Mouse (Mus musculus) thymus, postnatal 4 days (tissue): ENCODE data around the gene Rpf1.

ENCODE experiments used
- DNase-seq: peaks from one replicate; pipeline ENCODE4 v3.0.0; 2021

Gene Rpf1

DNA sequence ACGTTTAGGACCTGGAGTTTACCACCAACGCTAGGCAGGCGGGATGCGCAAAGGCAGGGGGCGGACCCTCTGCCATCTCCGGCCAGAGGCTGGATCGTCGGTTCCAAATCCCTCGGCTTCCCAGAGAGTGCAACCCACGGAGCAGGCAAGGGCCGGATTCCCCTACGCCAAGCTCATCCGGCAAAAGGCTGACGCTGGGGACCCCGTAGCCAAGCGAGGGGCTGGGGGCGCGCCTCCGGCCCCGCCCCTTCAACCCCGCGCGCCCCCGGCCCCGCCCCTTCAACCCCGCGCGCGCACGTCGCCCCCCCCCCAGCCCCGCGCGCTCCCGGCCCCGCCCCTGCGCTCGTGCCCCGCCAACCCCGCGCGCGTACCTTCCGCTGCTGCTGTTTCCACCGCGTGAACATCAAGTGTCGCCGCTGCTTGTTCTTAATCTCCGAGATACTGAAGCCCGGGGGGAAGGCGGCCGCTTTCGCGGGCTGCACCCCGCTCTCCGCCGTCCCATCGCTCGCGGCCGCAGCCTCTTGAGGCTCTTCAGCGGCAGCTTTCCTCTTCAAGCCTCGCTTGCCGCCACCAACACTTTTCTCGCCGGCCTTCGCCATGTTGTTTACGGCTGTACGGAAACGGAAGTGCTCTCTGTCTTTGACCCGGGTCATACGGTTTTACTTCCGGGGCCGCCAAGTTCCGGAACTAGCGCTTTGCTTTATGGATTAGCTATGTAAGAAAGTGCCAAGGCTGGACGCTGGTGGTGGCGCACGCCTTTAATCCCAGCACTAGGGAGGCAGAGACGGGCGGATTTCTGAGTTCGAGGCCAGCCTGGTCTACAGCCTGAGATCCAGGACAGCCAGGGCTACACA, at the start of gene Rpf1:
Gene Rpf1, minus strand, starts transcription at position 632 of the 854 bp plus-strand sequence.
- peak; percentile 88 for DNase-seq

- no peak for DNase-seq
Observed at GRCm38 (mm10) chr3:146570939-146571338, 49.7 kb upstream of the Rpf1 start.

GRCm38 (mm10) chr3:146570148-146570782, 49.0 kb upstream of the Rpf1 start, which contains the start of gene Uox:
Gene Uox, plus strand, starts transcription at chr3:146570426.
- no peak for DNase-seq

- DNase-seq: no peak
Observed at GRCm38 (mm10) chr3:146569594-146569993, 48.4 kb upstream of the Rpf1 start.

DNA sequence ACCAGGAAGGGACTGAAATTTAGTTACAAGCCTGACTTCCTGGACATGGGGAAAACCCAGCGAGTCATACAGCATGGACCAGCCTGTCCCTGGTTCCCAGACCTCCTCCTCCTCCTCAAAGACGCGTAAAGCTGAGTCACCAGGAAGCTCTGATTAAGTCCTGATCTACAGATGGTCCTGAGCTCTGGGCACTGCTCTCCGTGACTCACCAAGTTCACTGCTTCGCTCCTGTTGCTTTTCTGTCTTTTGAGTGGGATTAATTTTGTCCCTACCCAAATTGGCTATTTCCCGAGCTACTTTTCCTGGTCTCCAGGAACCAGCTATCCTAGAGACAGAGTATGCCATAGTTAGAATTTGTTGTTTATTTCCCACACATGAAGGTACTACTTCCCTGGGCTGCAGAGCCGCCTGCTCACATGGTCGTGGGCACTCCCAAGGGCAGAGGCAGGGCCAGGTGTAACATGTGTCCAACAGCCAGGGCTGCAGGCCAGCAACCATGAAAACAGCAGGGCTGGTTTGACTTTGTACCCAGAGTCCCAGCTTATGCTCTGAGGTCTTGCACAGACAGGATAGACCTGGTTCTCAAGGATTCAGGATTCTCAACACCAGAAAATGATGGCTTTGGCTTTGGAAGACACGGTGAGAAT, 46.8 kb upstream of the Rpf1 start:
- DNase-seq: no peak

DNA sequence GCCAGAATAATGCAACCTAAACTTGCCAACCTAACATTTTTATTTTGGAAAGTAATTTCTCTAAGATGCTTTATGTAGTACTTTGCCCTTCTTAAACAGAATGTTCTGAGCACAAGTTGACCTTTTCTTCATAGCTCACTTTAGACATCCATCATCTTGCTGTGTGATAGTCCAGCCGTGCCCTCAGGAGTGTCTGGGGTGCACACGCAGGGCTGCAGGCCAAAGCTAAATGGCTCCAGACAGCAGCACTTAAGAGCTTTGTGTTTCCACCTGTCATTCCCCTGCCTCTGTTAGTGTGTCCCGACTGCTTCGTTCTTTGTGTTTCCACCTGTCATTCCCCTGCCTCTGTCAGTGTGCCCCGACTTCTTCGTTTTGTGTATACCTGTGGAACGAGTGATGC, 46.1 kb upstream of the Rpf1 start:
- no peak for DNase-seq

- no peak for DNase-seq
Observed at GRCm38 (mm10) chr3:146565065-146565411, 43.8 kb upstream of the Rpf1 start.

DNA sequence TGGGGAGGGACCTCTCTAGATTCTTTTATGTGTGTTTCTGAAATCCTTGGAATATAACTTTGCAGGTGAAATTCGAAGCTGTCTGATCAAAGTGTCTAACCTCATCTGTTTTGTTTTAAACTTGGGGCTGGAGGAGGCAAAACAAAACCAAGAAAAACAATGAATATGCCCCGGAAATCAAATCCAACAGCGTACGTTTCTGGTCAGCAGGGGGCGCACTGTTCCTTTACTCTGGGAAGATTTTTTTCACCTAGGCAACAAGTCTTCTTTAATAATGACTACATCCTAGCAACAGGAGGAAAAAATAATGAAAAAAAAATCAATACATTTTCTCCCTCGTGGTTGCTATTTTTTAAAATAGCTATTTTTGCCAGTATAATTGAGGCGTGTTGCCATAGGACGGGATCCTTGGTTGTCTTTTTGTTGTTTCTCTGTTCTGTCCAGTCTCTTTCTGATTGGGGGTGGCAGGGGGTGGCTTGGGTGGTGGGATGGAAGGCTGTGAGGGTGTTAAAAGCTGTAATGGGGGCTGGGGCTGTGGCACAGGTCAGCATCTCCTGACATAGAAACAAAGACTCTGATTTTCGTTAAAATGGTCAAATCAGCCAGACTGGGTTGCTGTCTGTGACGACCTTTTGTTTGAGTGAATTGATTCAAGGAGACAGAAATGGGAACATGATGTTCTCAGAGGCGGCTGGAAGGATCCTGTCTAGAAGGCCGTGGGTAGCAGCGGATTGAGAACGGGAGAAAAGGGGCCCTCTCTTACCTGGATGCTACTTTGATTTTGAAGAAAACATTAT, 43.2 kb upstream of the Rpf1 start:
- peak; percentile 87 for DNase-seq

- no peak for DNase-seq
Observed at GRCm38 (mm10) chr3:146562936-146563335, 41.7 kb upstream of the Rpf1 start.

- no peak for DNase-seq
Observed at GRCm38 (mm10) chr3:146557507-146557906, 36.3 kb upstream of the Rpf1 start.

- DNase-seq: no peak
Observed at GRCm38 (mm10) chr3:146556567-146556966, 35.3 kb upstream of the Rpf1 start.

GRCm38 (mm10) chr3:146554816-146555215, 33.6 kb upstream of the Rpf1 start:
- DNase-seq: no peak

- no peak for DNase-seq
Observed at GRCm38 (mm10) chr3:146543632-146544031, 22.4 kb upstream of the Rpf1 start.

DNA sequence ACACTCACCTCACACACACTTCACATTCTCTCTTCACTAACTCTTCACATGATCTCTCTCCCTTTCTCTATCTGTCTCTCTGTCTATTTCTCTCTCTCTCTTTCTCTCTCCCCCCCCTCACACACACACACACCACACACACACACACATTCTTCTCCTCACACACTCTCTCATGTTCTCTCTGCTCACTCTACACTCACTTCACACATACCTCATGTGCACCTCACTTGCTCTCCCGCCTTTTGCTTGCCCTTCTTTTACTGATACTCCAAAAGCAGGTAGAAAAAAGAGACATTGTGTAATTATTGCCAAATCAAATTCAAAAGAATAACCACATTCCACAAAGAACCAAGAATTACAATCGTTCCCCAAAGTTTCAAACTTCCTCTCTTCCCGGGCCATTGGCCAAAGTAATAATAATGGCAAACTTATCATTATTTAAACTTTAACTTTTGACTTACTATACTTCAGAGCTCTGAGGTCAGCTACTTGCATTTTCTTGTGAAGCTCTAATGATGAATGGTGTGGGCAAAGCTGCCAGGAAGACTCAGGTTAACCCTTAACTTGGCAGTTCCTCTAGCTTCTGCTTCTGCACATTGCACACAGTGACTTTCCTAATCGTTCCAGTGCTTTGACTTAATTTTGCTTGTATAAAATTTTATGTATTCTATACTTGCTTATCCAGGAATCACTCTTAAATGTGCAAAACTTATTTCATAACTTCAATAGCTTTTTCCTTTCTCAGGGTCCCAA, 19.5 kb upstream of the Rpf1 start:
- DNase-seq: no peak

DNA sequence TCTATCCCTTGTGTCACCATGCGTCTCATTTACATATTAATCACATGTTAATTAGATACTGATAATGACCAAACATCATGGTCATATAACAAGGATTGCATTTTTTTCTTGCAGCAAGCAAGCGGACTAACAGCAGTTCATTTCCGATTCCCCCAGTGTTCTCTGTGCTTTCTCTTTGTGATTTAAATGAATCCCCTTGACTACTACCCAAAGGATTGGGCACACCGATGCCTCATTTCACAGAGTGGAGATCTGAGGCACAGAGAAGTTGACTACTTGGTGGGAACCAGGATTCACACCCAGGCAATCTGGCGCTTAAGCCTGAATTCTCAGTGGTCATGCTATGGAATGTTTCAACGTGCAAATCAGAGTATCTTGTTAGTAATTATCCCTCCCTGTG, 13.8 kb upstream of the Rpf1 start:
- DNase-seq: no peak

DNA sequence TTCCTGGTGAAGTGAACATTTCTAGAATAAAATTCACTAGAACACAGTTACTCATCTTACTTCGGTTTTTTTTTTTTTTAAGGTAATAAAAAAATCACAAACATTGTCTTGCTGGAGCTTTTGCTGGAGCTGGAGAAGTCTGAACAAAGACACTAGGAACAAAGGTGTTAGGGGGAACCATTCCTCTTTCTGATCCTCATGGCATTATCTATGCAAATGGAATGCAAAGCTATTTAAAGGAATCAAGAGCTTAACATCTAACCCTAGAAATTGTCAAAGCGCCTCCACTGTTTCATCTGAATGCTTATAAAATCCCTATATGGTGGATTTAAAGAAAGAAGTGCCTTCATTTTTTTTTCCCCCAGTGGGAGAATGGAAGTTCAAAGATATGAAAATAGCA, 7.1 kb upstream of the Rpf1 start:
- DNase-seq: no peak

DNA sequence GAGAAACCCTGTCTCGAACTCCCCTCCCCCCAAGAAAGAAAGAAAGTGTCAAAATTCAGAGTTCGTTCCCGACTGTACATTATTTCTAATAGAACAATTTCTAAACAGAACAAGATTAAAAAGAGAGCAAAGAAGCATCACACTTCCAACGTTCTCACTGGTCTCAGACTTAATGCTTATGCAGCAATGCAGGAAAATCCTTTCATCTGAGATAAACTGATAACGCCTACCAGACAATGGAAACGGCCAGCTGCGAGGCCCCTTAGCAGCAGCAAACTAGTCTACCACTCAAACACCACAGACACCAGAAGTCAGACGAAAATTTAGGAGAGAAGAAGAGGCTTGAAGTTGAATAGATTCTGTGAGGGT, 407 bp upstream of the Rpf1 start:
- DNase-seq: peak; percentile 19

DNA sequence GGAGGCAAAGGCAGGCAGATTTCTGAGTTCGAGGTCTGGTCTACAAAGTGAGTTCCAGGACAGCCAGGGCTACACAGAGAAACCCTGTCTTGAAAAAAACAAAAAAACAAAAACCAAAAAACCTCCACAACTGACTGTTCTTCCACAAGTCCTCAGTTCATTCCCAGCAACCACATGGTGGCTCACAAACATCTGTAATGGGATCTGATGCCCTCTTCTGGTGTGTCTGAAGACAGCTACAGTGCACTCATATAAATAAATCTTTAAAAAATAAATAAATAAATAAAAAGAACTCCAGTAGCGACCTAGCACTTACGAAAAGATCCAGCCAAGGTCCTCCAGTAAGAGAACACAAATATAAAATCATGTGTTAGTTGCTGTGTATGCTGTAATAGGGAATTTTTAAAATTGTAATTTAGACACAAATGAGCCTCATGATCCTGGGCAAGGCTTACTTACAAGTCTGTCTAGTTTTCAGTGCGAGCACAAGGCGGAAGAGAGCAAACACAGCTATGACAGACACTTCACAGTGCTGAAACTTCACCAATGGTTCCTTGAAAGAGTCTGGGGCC, 917 bp downstream of the Rpf1 start:
- no peak for DNase-seq

DNA sequence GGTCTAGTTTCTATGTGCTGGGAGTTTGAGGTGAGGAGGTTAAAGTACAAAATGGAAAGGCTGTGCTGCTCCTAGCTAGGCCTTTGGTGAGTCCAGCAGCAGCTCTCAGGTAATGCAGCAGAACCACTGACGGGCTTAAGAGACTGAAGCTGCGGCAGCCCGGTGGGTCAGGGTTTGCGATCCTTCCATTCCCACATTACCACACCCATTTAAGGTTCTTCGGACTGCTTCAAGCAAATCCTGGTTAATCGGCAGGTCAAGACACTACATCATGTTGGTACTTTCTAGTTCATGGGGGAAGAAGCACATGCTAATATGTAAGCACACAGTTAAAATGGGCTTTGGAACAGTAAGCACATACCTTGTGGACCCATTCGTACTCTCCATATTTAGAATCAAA, 14.5 kb downstream of the Rpf1 start:
- DNase-seq: no peak

DNA sequence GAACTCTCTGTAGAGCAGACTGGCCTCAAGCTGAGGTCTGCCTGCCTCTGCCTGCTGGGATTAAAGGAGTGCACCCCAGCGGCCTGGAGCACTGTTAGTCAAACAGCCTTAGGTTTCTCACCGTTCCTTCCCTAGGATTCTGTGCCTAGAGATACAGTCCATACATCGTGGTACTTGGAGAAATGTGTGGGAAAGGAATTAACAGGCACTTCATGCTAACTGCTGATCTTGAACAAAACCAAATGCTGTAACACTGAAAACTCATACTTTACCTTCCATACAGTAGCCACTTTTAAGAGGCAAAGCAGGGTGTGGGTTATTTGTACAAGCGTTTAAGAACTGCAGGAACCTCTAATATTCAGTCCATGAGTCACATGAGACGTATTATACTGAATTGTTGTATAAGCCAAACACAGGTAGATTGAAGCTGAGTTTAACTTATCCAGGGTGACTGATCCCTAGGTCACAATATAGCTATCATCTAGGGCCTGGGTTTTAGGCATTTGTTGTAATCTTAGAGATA, 19.6 kb downstream of the Rpf1 start:
- no peak for DNase-seq

- DNase-seq: no peak
Observed at GRCm38 (mm10) chr3:146500810-146501201, 20.4 kb downstream of the Rpf1 start.
